Mouse (Mus musculus) MEL (cell line): ENCODE measurements around the gene Mapk7. TPM values are rescaled to one million over a fixed set of nuclear protein-coding genes. Genes with fewer than 3 reads are reported as not detected.

Experiments
- DNase-seq: peaks from one replicate; pipeline ENCODE4 v3.0.0; 2011; ENCODE audit warnings: low read depth, low spot score
- H3K27ac ChIP-seq: 2 replicates; pipeline ENCODE4 v1.5.1; 2012; ENCODE audit warnings: low read depth, mild to moderate bottlenecking, control low read depth, low read length, moderate library complexity; ENCODE audit not compliant: control insufficient read depth
- H3K27me3 ChIP-seq, 2 experiments: fragments of 150-350 bp in 1 of 2; sonication (generic) in 1 of 2; 2 replicates each; pipeline ENCODE4 v1.6.1; 2012; ENCODE audit warnings: low read length in 2 of 2, mild to moderate bottlenecking in 2 of 2, improper control_type of control experiment in 1 of 2, moderate library complexity in 1 of 2; ENCODE audit not compliant: insufficient read depth in 2 of 2, control insufficient read depth in 1 of 2
- H3K36me3 ChIP-seq, 2 experiments: 2 replicates each; pipeline ENCODE4 v1.6.1; 2012 to 2014; ENCODE audit warnings: low read length in 2 of 2, improper control_type of control experiment in 1 of 2, inconsistent platforms in 1 of 2, mild to moderate bottlenecking in 1 of 2; ENCODE audit not compliant: insufficient read depth in 2 of 2, control insufficient read depth in 1 of 2
- H3K4me1 ChIP-seq, 2 experiments: fragments of 150-350 bp in 1 of 2; sonication (generic) in 1 of 2; 2 replicates each; pipeline ENCODE4 v1.6.1; 2012; ENCODE audit warnings: low read length in 2 of 2, improper control_type of control experiment in 1 of 2, mild to moderate bottlenecking in 1 of 2; ENCODE audit not compliant: insufficient read depth in 2 of 2, control insufficient read depth in 1 of 2
- H3K4me3 ChIP-seq, 2 experiments: fragments of 150-350 bp in 1 of 2; sonication (generic) in 1 of 2; 2 replicates each; pipeline ENCODE4 v1.5.1; 2012; ENCODE audit warnings: low read depth in 2 of 2, low read length in 2 of 2, mild to moderate bottlenecking in 2 of 2, moderate library complexity in 2 of 2, control low read depth in 1 of 2, improper control_type of control experiment in 1 of 2; ENCODE audit not compliant: control insufficient read depth in 1 of 2, insufficient read depth in 1 of 2
- H3K79me2 ChIP-seq: 2 replicates; pipeline ENCODE4 v1.6.1; 2012; ENCODE audit warnings: mild to moderate bottlenecking, low read length, moderate library complexity; ENCODE audit not compliant: control insufficient read depth, poor library complexity, insufficient read depth
- H3K9ac ChIP-seq: 2 replicates; pipeline ENCODE4 v1.6.1; 2012; ENCODE audit warnings: low read depth, mild to moderate bottlenecking, control low read depth, low read length, moderate library complexity; ENCODE audit not compliant: control insufficient read depth, poor library complexity, severe bottlenecking
- H3K9me3 ChIP-seq: fragments of 150-350 bp; sonication (generic); replicated peaks from 2 replicates; pipeline ENCODE4 v1.6.1; 2012; ENCODE audit warnings: mild to moderate bottlenecking, low read length, improper control_type of control experiment, moderate library complexity; ENCODE audit not compliant: insufficient read depth
- CHD2 ChIP-seq: IDR thresholded peaks from 2 replicates; pipeline ENCODE4 v1.6.1; 2011; ENCODE audit warnings: low read length, improper control_type of control experiment
- CTCF ChIP-seq, 3 experiments: IDR thresholded peaks in 2 of 3; conservative IDR thresholded peaks in 1 of 3; 2 replicates each; pipeline ENCODE4 v1.5.1; 2011 to 2012; ENCODE audit warnings: low read length in 3 of 3, low read depth in 2 of 3, mild to moderate bottlenecking in 2 of 3, improper control_type of control experiment in 1 of 3, inconsistent platforms in 1 of 3, mixed read lengths in 1 of 3, moderate library complexity in 1 of 3; ENCODE audit not compliant: control insufficient read depth in 1 of 3, insufficient read depth in 1 of 3, poor library complexity in 1 of 3, severe bottlenecking in 1 of 3
- ELF1 ChIP-seq: IDR thresholded peaks from 2 replicates; pipeline ENCODE4 v1.6.1; 2014; ENCODE audit warnings: low read depth, mild to moderate bottlenecking, inconsistent platforms, low read length, improper control_type of control experiment, moderate library complexity
- ETS1 ChIP-seq: IDR thresholded peaks from 2 replicates; pipeline ENCODE4 v1.6.1; 2012; ENCODE audit warnings: low read depth, mild to moderate bottlenecking, inconsistent platforms, low read length, improper control_type of control experiment, moderate library complexity
- GABPA ChIP-seq: IDR thresholded peaks from 2 replicates; pipeline ENCODE4 v1.6.1; 2012; ENCODE audit warnings: low read depth, mild to moderate bottlenecking, inconsistent platforms, low read length, improper control_type of control experiment, moderate library complexity
- GATA1 ChIP-seq: IDR thresholded peaks from 2 replicates; pipeline ENCODE4 v1.6.1; 2011; ENCODE audit warnings: low read depth, low read length, improper control_type of control experiment
- HCFC1 ChIP-seq: IDR thresholded peaks from 2 replicates; pipeline ENCODE4 v1.6.1; 2012; ENCODE audit warnings: low read depth, mild to moderate bottlenecking, inconsistent platforms, low read length, improper control_type of control experiment, moderate library complexity
- JUND ChIP-seq: IDR thresholded peaks from 2 replicates; pipeline ENCODE4 v1.6.1; 2011; ENCODE audit warnings: low read depth, mild to moderate bottlenecking, improper control_type of control experiment, low read length
- MAZ ChIP-seq: IDR thresholded peaks from 2 replicates; pipeline ENCODE4 v1.6.1; 2012; ENCODE audit warnings: low read depth, mild to moderate bottlenecking, inconsistent platforms, low read length, improper control_type of control experiment
- MEF2A ChIP-seq: IDR thresholded peaks from 2 replicates; pipeline ENCODE4 v1.6.1; 2014; ENCODE audit warnings: low read depth, mild to moderate bottlenecking, inconsistent platforms, low read length, improper control_type of control experiment; ENCODE audit not compliant: poor library complexity, insufficient replicate concordance, severe bottlenecking; ENCODE audit errors: extremely low read depth
- MYB ChIP-seq: IDR thresholded peaks from 2 replicates; pipeline ENCODE4 v1.6.1; 2011; ENCODE audit warnings: mild to moderate bottlenecking, low read depth, low read length, improper control_type of control experiment
- MYC ChIP-seq: IDR thresholded peaks from 2 replicates; pipeline ENCODE4 v1.6.1; 2011; ENCODE audit warnings: low read depth, mild to moderate bottlenecking, low read length, improper control_type of control experiment, moderate library complexity
- RCOR1 ChIP-seq: IDR thresholded peaks from 2 replicates; pipeline ENCODE4 v1.6.1; 2012; ENCODE audit warnings: low read depth, mild to moderate bottlenecking, inconsistent platforms, low read length, improper control_type of control experiment
- SIN3A ChIP-seq: IDR thresholded peaks from 2 replicates; pipeline ENCODE4 v1.6.1; 2012; ENCODE audit warnings: low read length, improper control_type of control experiment, inconsistent platforms
- TCF12 ChIP-seq: IDR thresholded peaks from 2 replicates; pipeline ENCODE4 v1.6.1; 2014; ENCODE audit warnings: low read depth, mild to moderate bottlenecking, inconsistent platforms, low read length, improper control_type of control experiment, moderate library complexity
- USF1 ChIP-seq: IDR thresholded peaks from 2 replicates; pipeline ENCODE4 v1.6.1; 2014; ENCODE audit warnings: low read depth, mild to moderate bottlenecking, inconsistent platforms, low read length, improper control_type of control experiment, moderate library complexity
- USF2 ChIP-seq, 2 experiments: IDR thresholded peaks; 2 replicates each; pipeline ENCODE4 v1.6.1; 2011 to 2012; ENCODE audit warnings: improper control_type of control experiment in 2 of 2, low read length in 2 of 2, borderline replicate concordance in 1 of 2, inconsistent platforms in 1 of 2, low read depth in 1 of 2, mild to moderate bottlenecking in 1 of 2; ENCODE audit not compliant: insufficient read depth in 1 of 2
- ZNF384 ChIP-seq: IDR thresholded peaks from 2 replicates; pipeline ENCODE4 v1.6.1; 2012; ENCODE audit warnings: low read depth, mild to moderate bottlenecking, inconsistent platforms, low read length, improper control_type of control experiment
- polyA plus RNA-seq, 2 experiments: library from polyadenylated mRNA; stranded (reverse) in 1 of 2; unstranded in 1 of 2; fragments of >175 nt in 1 of 2; fragments of >200 nt in 1 of 2; gene quantifications; 2 replicates each; pipeline versions ENCODE4 v1.2.1 to v1.2.4; 2012; ENCODE audit warnings: low replicate concordance in 2 of 2, low read depth in 1 of 2; ENCODE audit not compliant: insufficient read length in 2 of 2, insufficient read depth in 1 of 2, missing spikeins in 1 of 2
- total RNA-seq: library from RNA; depleted of rRNA; stranded (reverse); fragments of 300-350 nt; gene quantifications from 2 replicates; pipeline ENCODE4 v1.2.3, GENCODE M21; 2012

The Mapk7 gene
- total and polyA plus RNA-seq, 3 experiments = 12.6 to 25.3 TPM; not detected in 1

DNA sequence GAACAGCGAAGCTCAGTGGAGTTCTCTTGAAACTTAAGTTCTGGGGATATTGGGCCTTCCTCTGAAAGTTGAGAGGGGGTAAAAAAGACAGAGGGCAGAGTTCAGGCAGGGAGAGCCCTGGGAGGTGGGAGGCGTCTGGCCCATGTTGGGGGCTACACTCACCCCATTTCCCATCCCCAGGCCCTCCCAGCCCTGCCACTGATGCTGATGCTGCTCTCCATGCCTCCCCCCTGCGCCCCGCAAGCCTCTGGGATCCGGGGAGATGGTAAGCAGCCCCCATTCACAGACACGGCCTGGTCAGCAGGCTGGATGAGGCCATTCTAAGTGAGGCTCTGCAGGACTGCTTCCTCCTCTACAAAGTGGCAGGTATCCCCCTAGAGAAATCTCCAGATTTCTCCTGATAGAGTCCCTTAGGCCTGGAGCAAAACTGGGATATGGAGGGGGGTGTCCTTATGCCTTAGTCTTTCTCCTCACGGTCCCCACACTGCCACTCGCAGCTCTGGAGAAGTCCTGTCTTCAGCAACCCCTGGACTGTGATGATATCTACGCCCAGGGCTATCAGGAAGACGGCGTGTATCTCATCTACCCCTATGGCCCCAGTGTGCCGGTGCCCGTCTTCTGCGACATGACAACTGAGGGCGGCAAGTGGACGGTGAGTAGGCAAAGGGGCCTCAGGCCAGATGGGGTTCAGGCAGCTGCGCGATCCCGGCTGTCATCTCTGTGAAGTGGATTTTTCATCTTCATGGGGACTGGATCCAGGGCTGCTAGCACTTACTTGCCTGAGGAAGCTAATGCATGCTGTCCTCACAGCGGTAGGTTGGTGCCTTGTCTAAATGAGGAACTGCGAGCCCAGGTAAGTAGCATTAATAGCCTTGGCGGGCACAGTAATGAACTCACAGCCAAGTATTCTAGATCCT, 8.4 kb downstream of the Mapk7 start:
- no peak for DNase-seq
- Histone ChIP-seq H3K79me2 (no peaks in the 10 kb centered on the region), H3K4me1 (0 out of 4 replicates have a peak, but pooled peaks cover 0 to 5% of the 10 kb centered on the region in 2 experiments), H3K4me3 (no peak overlapping the region), H3K9ac (no peak overlapping the region), H3K27ac (no peak overlapping the region), H3K36me3 (no peaks in the 10 kb centered on the region), H3K27me3 (no peaks in the 10 kb centered on the region; a peak in 1 of 4 replicates), H3K9me3 (no peaks in the 10 kb centered on the region)
- no peak for TF ChIP-seq ELF1
- no peak for TF ChIP-seq MAZ
- TF ChIP-seq CHD2 = no peak
- TF ChIP-seq ETS1 = no peak
- TF ChIP-seq MYC = no peak
- TF ChIP-seq MYB = no peak
- no peak for TF ChIP-seq RCOR1
- TF ChIP-seq USF2 (IDR thresholded peaks at IDR 0.05; ENCODE audit: borderline replicate concordance in 1 of 2, insufficient read depth in 1 of 2, low read depth in 1 of 2, low read length in 2 of 2) = no peak
- TF ChIP-seq ZNF384 = no peak
- no peak for TF ChIP-seq GATA1
- no peak for TF ChIP-seq HCFC1
- no peak for TF ChIP-seq CTCF (IDR thresholded peaks at IDR 0.05 in 2 of 3, conservative IDR thresholded peaks at IDR 0.05 in 1 of 3; ENCODE audit: control insufficient read depth in 1 of 3, insufficient read depth in 1 of 3, low read depth in 2 of 3, low read length in 3 of 3, poor library complexity in 1 of 3, severe bottlenecking in 1 of 3)
- TF ChIP-seq GABPA = no peak
- no peak for TF ChIP-seq TCF12
- no peak for TF ChIP-seq JUND
- TF ChIP-seq MEF2A = no peak
- TF ChIP-seq USF1 = no peak
- no peak for TF ChIP-seq SIN3A
